In genomic region chr8:10663770-10664470, GRCm38 (mm10) we compare ENCODE assay signal across 9 mouse cellular contexts.
DNase-seq lines count a peak whose midpoint lies in the region; ATAC-seq and TF ChIP-seq lines count a peak whose summit lies in the region.
"Had no signal": no experiment of that assay in that cellular context is flagged by ENCODE, and none has a peak within 500 bp of the region (broad histone marks: within the 10 kb centered on the region; RNA-seq: fewer than 3 reads in every experiment).

No protein-coding gene starts in this region.

- no peak overlapping the region; the same call in 1 of the 2 replicates for H3K4me2 ChIP-seq in forebrain, embryonic 12.5 days
- no peak overlapping the region for H3K4me2 ChIP-seq in midbrain, embryonic 13.5 days (replicated peaks)
- no peak overlapping the region for H3K4me2 ChIP-seq in intestine, postnatal 0 days (replicated peaks; ENCODE audit: low read depth)
- H3K4me2 ChIP-seq: stomach, embryonic 15.5 days had no signal

- WGBS in forebrain, embryonic 12.5 days = 11% methylated on average over 8 of the region's 8 CpGs
- WGBS in midbrain, embryonic 13.5 days = 10% methylated on average over 8 of the region's 8 CpGs
- WGBS in intestine, postnatal 0 days = 43% methylated on average over 8 of the region's 8 CpGs

- no peak overlapping the region for H3K9ac ChIP-seq in ES-Bruce4 (ENCODE audit: low read depth, poor library complexity, severe bottlenecking)
- H3K9ac ChIP-seq in forebrain, embryonic 12.5 days = no peak overlapping the region
- H3K9ac ChIP-seq in midbrain, embryonic 13.5 days (replicated peaks) = no peak overlapping the region
- H3K9ac ChIP-seq in intestine, postnatal 0 days (ENCODE audit: low read depth, low read length) = no peak overlapping the region
- H3K9ac ChIP-seq: stomach, embryonic 15.5 days had no signal

- H3K4me3 ChIP-seq in ES-Bruce4 (ENCODE audit: low read depth, low read length) (no peak overlapping the region), G1E (ENCODE audit: low read depth, low read length) (no peak overlapping the region)
- H3K4me3 ChIP-seq in forebrain, embryonic 12.5 days (replicated peaks) = no peak overlapping the region
- H3K4me3 ChIP-seq in midbrain, embryonic 13.5 days (replicated peaks) = no peak overlapping the region
- no peak overlapping the region for H3K4me3 ChIP-seq in intestine, postnatal 0 days (ENCODE audit: low read depth, low read length)
- H3K4me3 ChIP-seq: stomach, embryonic 15.5 days had no signal

- peak overlapping the region; percentile 44; the same call in 1 of the 2 replicates for H3K27ac ChIP-seq in ES-Bruce4 (ENCODE audit: insufficient read depth, low read length)
- peak overlapping the region; percentile 59; the same call in 1 of the 2 replicates for H3K27ac ChIP-seq in forebrain, embryonic 12.5 days
- H3K27ac ChIP-seq in midbrain, embryonic 13.5 days = peak overlapping the region; percentile 21; the same call in 1 of the 2 replicates
- no peak overlapping the region for H3K27ac ChIP-seq in intestine, postnatal 0 days (ENCODE audit: low read depth, low read length)
- H3K27ac ChIP-seq: stomach, embryonic 15.5 days had no signal

- H3K36me3 ChIP-seq in ES-Bruce4 (ENCODE audit: control insufficient read depth, insufficient read depth, low read length, poor library complexity, severe bottlenecking) (no peaks in the 10 kb centered on the region), G1E (replicated peaks) (no peaks in the 10 kb centered on the region)
- H3K36me3 ChIP-seq in forebrain, embryonic 12.5 days (replicated peaks) = no peaks in the 10 kb centered on the region
- no peaks in the 10 kb centered on the region for H3K36me3 ChIP-seq in midbrain, embryonic 13.5 days
- no peaks in the 10 kb centered on the region for H3K36me3 ChIP-seq in intestine, postnatal 0 days (ENCODE audit: control insufficient read depth, insufficient read depth)
- H3K36me3 ChIP-seq: stomach, embryonic 15.5 days had no signal

- peaks cover 28% of the 10 kb centered on the region for H3K9me3 ChIP-seq in ES-Bruce4 (replicated peaks; ENCODE audit: control insufficient read depth, insufficient read depth, low read length, poor library complexity, severe bottlenecking)
- H3K9me3 ChIP-seq in G1E (replicated peaks) = peaks cover 2% of the 10 kb centered on the region; the same call in 1 of the 2 replicates
- H3K9me3 ChIP-seq in forebrain, embryonic 12.5 days = no peaks in the 10 kb centered on the region
- no peaks in the 10 kb centered on the region for H3K9me3 ChIP-seq in midbrain, embryonic 13.5 days
- no peaks in the 10 kb centered on the region for H3K9me3 ChIP-seq in intestine, postnatal 0 days (ENCODE audit: control insufficient read depth)
- H3K9me3 ChIP-seq: stomach, embryonic 15.5 days had no signal

- H3K27me3 ChIP-seq in ES-Bruce4 (ENCODE audit: control insufficient read depth, insufficient read depth, low read length, poor library complexity, severe bottlenecking) (peaks cover 1% of the 10 kb centered on the region; the same call in 1 of the 2 replicates), G1E (ENCODE audit: insufficient read depth, low read length) (no peaks in the 10 kb centered on the region)
- H3K27me3 ChIP-seq in forebrain, embryonic 12.5 days = peaks cover 13% of the 10 kb centered on the region; the same call in 1 of the 2 replicates
- 0 out of 2 replicates have a peak, but pooled peaks cover 3% of the 10 kb centered on the region for H3K27me3 ChIP-seq in midbrain, embryonic 13.5 days
- H3K27me3 ChIP-seq in intestine, postnatal 0 days (replicated peaks; ENCODE audit: control insufficient read depth, insufficient read depth, low read length) = no peaks in the 10 kb centered on the region
- H3K27me3 ChIP-seq: stomach, embryonic 15.5 days had no signal

- peaks cover 3% of the 10 kb centered on the region for H3K4me1 ChIP-seq in ES-Bruce4 (ENCODE audit: control insufficient read depth, insufficient read depth, low read length)
- H3K4me1 ChIP-seq in G1E (ENCODE audit: insufficient read depth, low read depth, low read length) = peaks cover 66% of the 10 kb centered on the region
- H3K4me1 ChIP-seq in forebrain, embryonic 12.5 days = peaks cover 30% of the 10 kb centered on the region
- H3K4me1 ChIP-seq in midbrain, embryonic 13.5 days (replicated peaks) = peaks cover 31% of the 10 kb centered on the region
- H3K4me1 ChIP-seq in intestine, postnatal 0 days (replicated peaks; ENCODE audit: control insufficient read depth, insufficient read depth, low read length) = 0 out of 2 replicates have a peak, but pooled peaks cover 4% of the 10 kb centered on the region

- no peak for DNase-seq in G1E (ENCODE audit: low spot score)
- DNase-seq in cerebellum, postnatal 14 days = no peak
- no peak for DNase-seq in layer of hippocampus, adult 11-12 months (ENCODE audit: low spot score)
- DNase-seq: layer of hippocampus, postnatal 36 days had no signal

- no peak for TF ChIP-seq POLR2A in ES-Bruce4 (IDR thresholded peaks at IDR 0.05; ENCODE audit: insufficient read depth, low read length)

- peak; percentile 56; the same call in 1 of the 2 replicates for TF ChIP-seq EP300 in ES-Bruce4 (IDR thresholded peaks at IDR 0.05; ENCODE audit: insufficient read depth, low read depth, low read length)

- peak; percentile 34; the same call in 1 of the 2 replicates for ATAC-seq in G1E (ENCODE audit: extremely low read depth, insufficient number of reproducible peaks, low FRiP score, poor library complexity, severe bottlenecking)
- peak; percentile 48; the same call in 1 of the 2 replicates for ATAC-seq in forebrain, embryonic 12.5 days (ENCODE audit: low FRiP score)
- ATAC-seq in midbrain, embryonic 13.5 days = peak; percentile 51
- no peak for ATAC-seq in intestine, postnatal 0 days

- TF ChIP-seq CTCF in ES-Bruce4 (IDR thresholded peaks at IDR 0.05; ENCODE audit: low read depth, low read length) (no peak), G1E (IDR thresholded peaks at IDR 0.05; ENCODE audit: low read depth, low read length) (no peak)
- TF ChIP-seq CTCF in intestine, postnatal 0 days (IDR thresholded peaks at IDR 0.05; ENCODE audit: low read depth) = no peak
